Mouse (Mus musculus) liver, postnatal 0 days (tissue): ENCODE data around the gene Hcn3.

ENCODE experiments used
- CTCF ChIP-seq: sonication (generic); IDR thresholded peaks from 2 replicates; pipeline ENCODE4 v1.5.1; 2016; ENCODE audit warnings: antibody characterized with exemption, low read depth
- EP300 ChIP-seq: IDR thresholded peaks from 2 replicates; pipeline ENCODE4 v1.6.1; 2016; ENCODE audit warnings: antibody characterized with exemption, low read depth, mild to moderate bottlenecking

DNA sequence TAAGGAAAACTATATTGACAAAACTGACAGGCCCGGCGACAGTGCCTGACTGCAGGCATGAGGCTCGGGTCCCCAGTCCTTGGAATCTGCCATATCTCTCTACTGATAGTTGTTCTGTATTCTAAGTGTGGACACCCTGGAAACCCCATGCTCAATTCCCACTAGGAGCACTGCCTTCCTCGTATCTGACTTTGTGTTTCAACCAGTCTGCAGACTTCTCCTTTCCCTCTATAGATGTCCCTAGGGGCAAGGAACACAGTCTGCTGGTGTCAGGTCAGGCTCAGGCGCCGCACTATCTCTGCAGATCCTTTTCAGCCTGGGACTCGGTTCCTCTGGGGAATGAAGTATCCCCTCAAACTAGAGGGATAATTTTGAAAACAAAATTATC, 26.9 kb downstream of the Hcn3 start:
- TF ChIP-seq CTCF (no peak), EP300 (no peak)
